Mouse (Mus musculus): Measurements from ENCODE around the gene Cdc20b.
A peak's percentile ranks its signal among the peaks of the same experiment; 100 is the strongest.

- TF ChIP-seq POLR2A (IDR thresholded peaks at IDR 0.05; ENCODE audit: low read depth, low read length) (no peak), CTCF (IDR thresholded peaks at IDR 0.05; ENCODE audit: extremely low read depth, insufficient read length, insufficient replicate concordance, low read depth, low read length) (peak; percentile 39; the same call in 1 of the 2 replicates)
Measured at GRCm38 (mm10) chr13:113035852-113036251, 941 bp downstream of the Cdc20b start.
